Mouse (Mus musculus): ENCODE measurements around the gene Tcf20. TPM values are rescaled to one million over a fixed set of nuclear protein-coding genes. Genes with fewer than 3 reads are reported as not detected.

Tcf20 gene
- total RNA-seq (2021), result 100 to 1,000 TPM; 238 to 241 TPM
- long read RNA-seq, partial matches to known transcripts, result 14 of 20 reads
- long read RNA-seq, other reads (novel, unspliced or antisense), result 6 of 20 reads

GRCm38 (mm10) chr15:82987732-82988112 is at the start of gene Tcf20:
Gene Tcf20, minus strand, starts transcription at chr15:82987872.
- DNase-seq (ENCODE audit: low spot score in 2 of 2), result peak; percentile 89 to 94

GRCm38 (mm10) chr15:83036900-83037519 is 49.3 kb upstream of the Tcf20 start:
- DNase-seq (ENCODE audit: low spot score in 2 of 2), result peak in 1 of 2 experiments; percentile 44

- DNase-seq (ENCODE audit: low spot score in 2 of 2), result no peak
These were observed 48.4 kb upstream of the Tcf20 start for GRCm38 (mm10) chr15:83036089-83036488.

GRCm38 (mm10) chr15:83034275-83034977 is 46.8 kb upstream of the Tcf20 start:
- DNase-seq (ENCODE audit: low spot score in 2 of 2), result peak; percentile 66 to 77

- no peak for DNase-seq (ENCODE audit: low spot score in 2 of 2)
These were observed 45.4 kb upstream of the Tcf20 start, which contains the start of gene Nfam1 for GRCm38 (mm10) chr15:83032981-83033541. Gene Nfam1, minus strand, starts transcription at chr15:83033306.

- DNase-seq (ENCODE audit: low spot score in 2 of 2), result no peak
These were observed 43.2 kb upstream of the Tcf20 start for GRCm38 (mm10) chr15:83030884-83031283.

- no peak for DNase-seq (ENCODE audit: low spot score in 2 of 2)
These were observed 42.4 kb upstream of the Tcf20 start for GRCm38 (mm10) chr15:83029725-83030718.

GRCm38 (mm10) chr15:83026129-83026528 is 38.5 kb upstream of the Tcf20 start:
- DNase-seq (ENCODE audit: low spot score in 2 of 2), result no peak

- no peak for DNase-seq (ENCODE audit: low spot score in 2 of 2)
These were observed 37.5 kb upstream of the Tcf20 start for GRCm38 (mm10) chr15:83025041-83025760.

GRCm38 (mm10) chr15:83022947-83023346 is 35.3 kb upstream of the Tcf20 start:
- no peak for DNase-seq (ENCODE audit: low spot score in 2 of 2)

- peak; percentile 81 to 91 for DNase-seq (ENCODE audit: low spot score in 2 of 2)
These were observed 23.5 kb upstream of the Tcf20 start for GRCm38 (mm10) chr15:83010990-83011664.

- no peak for DNase-seq (ENCODE audit: low spot score in 2 of 2)
These were observed 22.8 kb upstream of the Tcf20 start for GRCm38 (mm10) chr15:83010423-83010822.

- no peak for DNase-seq (ENCODE audit: low spot score in 2 of 2)
These were observed 21.9 kb upstream of the Tcf20 start for GRCm38 (mm10) chr15:83009532-83009931.

GRCm38 (mm10) chr15:83008761-83009423 is 21.2 kb upstream of the Tcf20 start:
- DNase-seq (ENCODE audit: low spot score in 2 of 2), result peak in 1 of 2 experiments; percentile 36

GRCm38 (mm10) chr15:83007346-83007920 is 19.8 kb upstream of the Tcf20 start:
- DNase-seq (ENCODE audit: low spot score in 2 of 2), result no peak

GRCm38 (mm10) chr15:83002665-83003548 is 15.2 kb upstream of the Tcf20 start:
- DNase-seq (ENCODE audit: low spot score in 2 of 2), result peak; percentile 92 to 95

GRCm38 (mm10) chr15:82998811-82999221 is 11.1 kb upstream of the Tcf20 start:
- DNase-seq (ENCODE audit: low spot score in 2 of 2), result no peak

- no peak for DNase-seq (ENCODE audit: low spot score in 2 of 2)
These were observed 8.8 kb upstream of the Tcf20 start for GRCm38 (mm10) chr15:82996431-82996830.
